Comparison of ENCODE assay signal across 28 mouse cellular contexts in the genomic region with DNA sequence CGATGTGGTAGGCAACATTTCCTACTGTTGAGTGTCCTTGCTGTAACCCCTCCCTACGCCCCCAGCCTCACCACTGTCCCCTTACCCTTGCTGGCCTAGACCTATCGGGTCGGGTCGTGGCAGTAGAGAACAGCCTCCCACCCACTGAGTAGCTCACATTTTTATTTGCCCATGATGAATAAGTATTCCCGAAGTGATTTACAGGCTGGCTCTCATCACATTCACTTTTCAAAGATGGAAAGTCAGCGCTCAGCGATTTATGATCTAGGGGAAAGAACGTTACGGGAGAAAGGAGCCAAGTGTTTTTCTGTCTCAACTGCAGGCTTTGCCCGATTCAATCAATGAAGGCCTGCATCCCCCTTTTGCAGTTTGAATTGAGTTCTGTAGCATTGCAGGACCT.
A peak's percentile ranks its signal among the peaks of the same experiment; 100 is the strongest.
DNase-seq lines count a peak whose midpoint lies in the region; ATAC-seq and TF ChIP-seq lines count a peak whose summit lies in the region.
"Had no signal": no experiment of that assay in that cellular context is flagged by ENCODE, and none has a peak within 500 bp of the region (broad histone marks: within the 10 kb centered on the region; RNA-seq: fewer than 3 reads in every experiment).

No protein-coding gene starts in this region.

- WGBS in kidney, postnatal 0 days = 39% methylated on average over 11 of the region's 11 CpGs
- WGBS in limb, embryonic 14.5 days = 41% methylated on average over 11 of the region's 11 CpGs

- no peak overlapping the region for H3K4me3 ChIP-seq in kidney, postnatal 0 days (replicated peaks; ENCODE audit: low read depth, low read length)
- no peak overlapping the region for H3K4me3 ChIP-seq in limb, embryonic 14.5 days (replicated peaks; ENCODE audit: low read length)
- H3K4me3 ChIP-seq: erythroblast, embryonic 14.5 days; forebrain, embryonic 12.5 days; heart, embryonic 12.5 days; kidney, embryonic 15.5 days; liver, embryonic 12.5 days; midbrain, embryonic 13.5 days had no signal

- peaks cover 5% of the 10 kb centered on the region for H3K4me1 ChIP-seq in kidney, postnatal 0 days (replicated peaks; ENCODE audit: insufficient read depth, low read length)
- peaks cover 13% of the 10 kb centered on the region; the same call in 1 of the 2 replicates for H3K4me1 ChIP-seq in limb, embryonic 14.5 days (ENCODE audit: control insufficient read depth, insufficient read depth, low read length)
- H3K4me1 ChIP-seq: forebrain, embryonic 12.5 days; midbrain, embryonic 13.5 days had no signal

- H3K27me3 ChIP-seq in kidney, postnatal 0 days (ENCODE audit: insufficient read depth, low read length) = no peaks in the 10 kb centered on the region
- no peaks in the 10 kb centered on the region for H3K27me3 ChIP-seq in limb, embryonic 14.5 days (ENCODE audit: control insufficient read depth, insufficient read depth, low read length)
- H3K27me3 ChIP-seq: forebrain, embryonic 12.5 days; heart, embryonic 12.5 days; kidney, embryonic 15.5 days; liver, embryonic 12.5 days; midbrain, embryonic 13.5 days had no signal

- H3K36me3 ChIP-seq in kidney, postnatal 0 days (ENCODE audit: insufficient read depth, low read length) = no peaks in the 10 kb centered on the region
- no peaks in the 10 kb centered on the region for H3K36me3 ChIP-seq in limb, embryonic 14.5 days (ENCODE audit: control insufficient read depth, insufficient read depth, low read length)
- H3K36me3 ChIP-seq: forebrain, embryonic 12.5 days; heart, embryonic 12.5 days; kidney, embryonic 15.5 days; liver, embryonic 12.5 days; midbrain, embryonic 13.5 days had no signal

- no peaks in the 10 kb centered on the region for H3K9me3 ChIP-seq in kidney, postnatal 0 days (replicated peaks; ENCODE audit: low read length)
- no peaks in the 10 kb centered on the region for H3K9me3 ChIP-seq in limb, embryonic 14.5 days (ENCODE audit: control insufficient read depth, low read length)
- H3K9me3 ChIP-seq: forebrain, embryonic 12.5 days; heart, embryonic 12.5 days; kidney, embryonic 15.5 days; liver, embryonic 12.5 days; midbrain, embryonic 13.5 days had no signal

- TF ChIP-seq CTCF in kidney, postnatal 0 days (IDR thresholded peaks at IDR 0.05; ENCODE audit: low read depth) = no peak

- no peak for TF ChIP-seq POLR2A in limb, embryonic 14.5 days (IDR thresholded peaks at IDR 0.05; ENCODE audit: borderline replicate concordance, extremely low read depth, insufficient read depth, insufficient read length)

- no peak overlapping the region for H3K9ac ChIP-seq in kidney, postnatal 0 days (ENCODE audit: low read depth, low read length)
- no peak overlapping the region for H3K9ac ChIP-seq in limb, embryonic 14.5 days (ENCODE audit: low read depth, low read length, severe bottlenecking)
- H3K9ac ChIP-seq: forebrain, embryonic 12.5 days; forebrain, postnatal 0 days; heart, embryonic 12.5 days; hindbrain, embryonic 14.5 days; kidney, embryonic 15.5 days; liver, embryonic 12.5 days; liver, postnatal 0 days; midbrain, embryonic 13.5 days had no signal

- H3K4me2 ChIP-seq in kidney, postnatal 0 days (ENCODE audit: low read length) = no peak overlapping the region
- H3K4me2 ChIP-seq in limb, embryonic 14.5 days (replicated peaks; ENCODE audit: low read depth, low read length, severe bottlenecking) = no peak overlapping the region
- H3K4me2 ChIP-seq: forebrain, embryonic 12.5 days; heart, embryonic 12.5 days; hindbrain, embryonic 14.5 days; kidney, embryonic 15.5 days; liver, embryonic 12.5 days; midbrain, embryonic 13.5 days had no signal

- ATAC-seq in kidney, postnatal 0 days (replicated peaks; ENCODE audit: low FRiP score, low read depth) = no peak
- no peak for ATAC-seq in limb, embryonic 14.5 days (ENCODE audit: low FRiP score, low read depth)
- ATAC-seq: forebrain, postnatal 0 days; inflammation-experienced regulatory T-cells, adult 6 months; liver, embryonic 12.5 days; liver, postnatal 0 days; midbrain, embryonic 13.5 days had no signal

- peak; percentile 51 for DNase-seq in kidney, postnatal 0 days (ENCODE audit: low spot score)
- DNase-seq in kidney, postnatal 36 days = no peak
- DNase-seq in lung, postnatal 10 days = peak; percentile 20
- DNase-seq in lung, postnatal 4 days = no peak
- DNase-seq in limb, embryonic 14.5 days (ENCODE audit: low spot score) = peak; percentile 38
- peak; percentile 23 for DNase-seq in lung, postnatal 36 days
- DNase-seq in layer of hippocampus, postnatal 10 days (ENCODE audit: low spot score in 2 of 2) = no peak
- DNase-seq: B cell, adult 2 months; cerebellum, adult 2 months; cerebellum, postnatal 14 days; forebrain, postnatal 0 days; gastrocnemius, postnatal 36 days; heart, adult 18-20 months; heart, postnatal 4 days; kidney, adult 11 months; liver, postnatal 0 days; right cerebral cortex, postnatal 25 days; spleen, adult 18-20 months; thymus, adult 2 months; thymus, postnatal 36 days had no signal

- H3K27ac ChIP-seq in kidney, postnatal 0 days = no peak overlapping the region
- no peak overlapping the region for H3K27ac ChIP-seq in limb, embryonic 14.5 days (replicated peaks; ENCODE audit: low read depth, low read length)
- H3K27ac ChIP-seq: forebrain, embryonic 12.5 days; hindbrain, embryonic 14.5 days; liver, embryonic 12.5 days; midbrain, embryonic 13.5 days had no signal

Comparison
In these comparisons a context has a peak if more than half of its experiments do, and no peak if none do; other contexts are left out.
1. DNase-seq: peak in kidney, postnatal 0 days (single experiment), lung, postnatal 10 days (single experiment), limb, embryonic 14.5 days (single experiment) and lung, postnatal 36 days (single experiment); none in kidney, postnatal 36 days (0 of 2), lung, postnatal 4 days (0 of 2) and layer of hippocampus, postnatal 10 days (0 of 2).